Mouse (Mus musculus) retina, embryonic 14.5 days (tissue): ENCODE results near the gene Gm3417.
"Not testable (repeated sequence)": the region's sequence is repeated elsewhere in the genome, so short reads cannot be mapped to it uniquely, and the experiment has no call there.

ENCODE experiments used
- DNase-seq: peaks from one replicate; pipeline ENCODE4 v3.0.0-alpha.2; 2015; ENCODE audit warnings: low spot score

Gene Gm3417

GRCm38 (mm10) chr17:14978362-14979038 lies at the start of gene Gm3417, which contains the start of gene 9030025P20Rik:
Gene Gm3417, minus strand, starts transcription at chr17:14978790.
Gene 9030025P20Rik, plus strand, starts transcription at chr17:14978468.
- DNase-seq, result not testable (repeated sequence)

DNA sequence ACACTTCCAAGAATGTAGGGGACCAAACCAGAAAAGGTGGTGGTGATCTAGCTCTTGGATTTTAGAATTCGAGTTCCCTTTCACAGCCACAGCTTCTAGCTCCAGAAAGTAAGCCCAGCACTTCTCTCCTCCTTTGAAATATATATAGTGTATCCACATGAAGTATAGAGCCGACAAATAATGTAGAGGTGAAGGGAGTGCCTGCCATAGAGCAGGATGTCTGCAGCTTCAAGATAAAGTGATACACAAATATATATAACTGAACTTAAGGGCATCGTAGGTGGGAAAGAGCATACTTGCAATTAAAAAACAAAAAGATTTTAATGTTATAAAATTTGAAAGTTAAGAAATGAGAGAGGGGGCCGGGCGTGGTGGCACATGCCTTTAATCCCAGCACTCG lies 46.9 kb upstream of the Gm3417 start:
- not testable (repeated sequence) for DNase-seq

DNA sequence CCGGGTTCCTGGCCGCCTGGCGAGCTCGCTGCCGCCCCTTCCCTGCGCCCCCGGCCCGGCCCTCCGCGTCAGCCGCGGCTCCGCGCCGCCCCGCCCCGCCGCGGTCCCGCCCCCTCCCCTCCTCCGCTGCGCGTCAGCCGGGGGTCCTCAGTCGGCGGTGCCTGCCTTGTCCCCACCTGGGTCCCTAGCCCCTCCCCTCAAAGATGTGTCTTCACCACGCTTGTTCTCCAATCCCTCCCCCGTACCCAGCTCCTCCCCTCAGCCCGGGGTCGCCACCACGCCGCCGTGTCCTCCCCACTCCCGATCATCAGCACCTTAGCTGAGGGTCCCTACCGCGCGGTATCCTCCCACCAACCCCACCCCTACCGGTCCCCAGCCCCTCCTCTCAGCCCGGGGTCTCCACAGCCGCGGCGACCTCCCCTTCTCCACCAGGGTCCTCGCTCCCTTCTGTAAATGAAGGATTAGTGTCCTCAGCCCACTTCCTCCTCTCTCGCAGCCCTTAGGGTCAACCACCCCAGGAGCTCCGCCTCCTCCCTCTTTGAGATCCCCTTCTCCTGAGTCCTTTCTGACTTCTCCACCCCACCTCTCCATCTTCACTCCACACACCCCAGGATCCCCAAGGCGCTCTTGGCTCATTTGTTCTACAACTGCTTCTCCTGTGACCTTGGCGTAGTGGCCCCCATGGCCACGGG lies 46.1 kb upstream of the Gm3417 start:
- not testable (repeated sequence) for DNase-seq

DNA sequence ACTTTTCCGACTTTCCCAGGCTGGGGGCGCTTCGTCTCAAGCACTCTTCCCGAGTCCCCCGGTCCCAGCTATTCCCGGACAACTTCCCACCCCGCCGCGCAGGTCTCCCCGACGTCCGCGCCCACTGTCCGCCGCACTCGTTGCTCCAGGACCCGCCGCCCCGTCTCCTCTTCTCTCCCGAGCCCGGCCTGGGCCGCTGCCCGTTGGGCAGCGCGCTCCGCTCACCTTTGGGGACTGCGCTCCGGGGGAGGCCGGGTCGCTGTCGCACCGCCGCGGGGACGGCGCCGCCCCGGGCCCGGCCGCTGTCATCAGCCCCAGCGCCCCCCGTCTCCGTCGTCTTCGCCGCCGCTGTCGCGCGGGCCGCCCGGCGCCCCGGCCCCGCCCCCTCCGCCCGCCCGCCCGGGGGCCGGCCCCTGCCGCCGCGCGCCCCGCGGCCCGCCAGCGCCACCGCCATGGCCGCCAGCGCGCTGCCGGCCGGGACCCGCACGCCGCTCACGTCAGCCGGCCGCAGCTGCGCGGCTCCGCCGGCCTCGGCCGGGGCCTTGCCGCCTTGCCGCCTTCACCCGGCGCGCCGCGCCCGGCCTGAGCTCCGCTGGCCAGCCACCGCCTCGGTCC lies 45.4 kb upstream of the Gm3417 start:
- not testable (repeated sequence) for DNase-seq

DNA sequence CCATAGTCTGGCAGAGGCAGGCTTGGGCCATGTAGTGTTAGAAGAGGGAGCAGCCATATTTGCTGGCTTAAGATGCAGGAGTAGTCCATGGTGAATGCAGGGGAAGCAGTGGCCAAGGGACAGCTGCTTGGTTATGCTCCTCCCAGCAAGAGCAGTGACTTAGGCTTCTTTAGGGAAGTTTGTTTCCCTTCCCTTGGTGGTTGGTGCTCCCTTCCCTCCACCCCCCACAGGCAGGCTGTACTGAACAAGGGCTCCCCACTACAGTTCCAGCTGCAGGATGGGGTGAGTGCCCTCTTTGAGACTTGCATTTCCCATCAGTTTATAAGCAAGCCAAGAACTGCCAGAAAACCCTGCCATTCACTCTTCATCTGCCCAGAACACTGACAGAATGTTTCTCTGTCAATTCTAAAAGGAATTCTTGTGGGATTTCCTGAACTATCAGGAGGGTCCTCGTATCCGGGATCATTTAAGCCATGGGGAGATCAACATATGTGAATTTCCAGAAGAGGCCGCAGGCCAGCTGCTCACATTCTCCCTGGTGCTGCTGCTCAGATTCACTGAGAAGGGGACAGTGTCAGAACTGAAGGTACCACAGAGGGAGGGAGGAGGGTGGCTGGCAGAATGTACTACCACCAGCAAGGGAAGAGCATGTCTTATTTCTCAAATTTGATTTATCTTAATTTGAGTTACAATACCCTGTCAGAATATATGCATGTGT lies 43.1 kb upstream of the Gm3417 start:
- DNase-seq, result not testable (repeated sequence)

- DNase-seq, result not testable (repeated sequence)
Observed at GRCm38 (mm10) chr17:15009706-15010413, 31.3 kb upstream of the Gm3417 start, which contains the start of gene Gm3435. Gene Gm3435, plus strand, starts transcription at chr17:15010176.

- not testable (repeated sequence) for DNase-seq
Observed at GRCm38 (mm10) chr17:15009088-15009487, 30.5 kb upstream of the Gm3417 start.

- not testable (repeated sequence) for DNase-seq
Observed at GRCm38 (mm10) chr17:15000047-15000446, 21.5 kb upstream of the Gm3417 start.

GRCm38 (mm10) chr17:14994140-14994539 lies 15.6 kb upstream of the Gm3417 start:
- DNase-seq, result not testable (repeated sequence)

DNA sequence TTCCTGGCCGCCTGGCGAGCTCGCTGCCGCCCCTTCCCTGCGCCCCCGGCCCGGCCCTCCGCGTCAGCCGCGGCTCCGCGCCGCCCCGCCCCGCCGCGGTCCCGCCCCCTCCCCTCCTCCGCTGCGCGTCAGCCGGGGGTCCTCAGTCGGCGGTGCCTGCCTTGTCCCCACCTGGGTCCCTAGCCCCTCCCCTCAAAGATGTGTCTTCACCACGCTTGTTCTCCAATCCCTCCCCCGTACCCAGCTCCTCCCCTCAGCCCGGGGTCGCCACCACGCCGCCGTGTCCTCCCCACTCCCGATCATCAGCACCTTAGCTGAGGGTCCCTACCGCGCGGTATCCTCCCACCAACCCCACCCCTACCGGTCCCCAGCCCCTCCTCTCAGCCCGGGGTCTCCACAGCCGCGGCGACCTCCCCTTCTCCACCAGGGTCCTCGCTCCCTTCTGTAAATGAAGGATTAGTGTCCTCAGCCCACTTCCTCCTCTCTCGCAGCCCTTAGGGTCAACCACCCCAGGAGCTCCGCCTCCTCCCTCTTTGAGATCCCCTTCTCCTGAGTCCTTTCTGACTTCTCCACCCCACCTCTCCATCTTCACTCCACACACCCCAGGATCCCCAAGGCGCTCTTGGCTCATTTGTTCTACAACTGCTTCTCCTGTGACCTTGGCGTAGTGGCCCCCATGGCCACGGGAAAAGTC lies 14.7 kb upstream of the Gm3417 start:
- DNase-seq, result not testable (repeated sequence)

GRCm38 (mm10) chr17:14992522-14993138 lies 14.0 kb upstream of the Gm3417 start:
- not testable (repeated sequence) for DNase-seq

- DNase-seq, result not testable (repeated sequence)
Observed at GRCm38 (mm10) chr17:14990116-14990702, 11.6 kb upstream of the Gm3417 start.

- DNase-seq, result not testable (repeated sequence)
Observed at GRCm38 (mm10) chr17:14977718-14978361, 750 bp downstream of the Gm3417 start.

DNA sequence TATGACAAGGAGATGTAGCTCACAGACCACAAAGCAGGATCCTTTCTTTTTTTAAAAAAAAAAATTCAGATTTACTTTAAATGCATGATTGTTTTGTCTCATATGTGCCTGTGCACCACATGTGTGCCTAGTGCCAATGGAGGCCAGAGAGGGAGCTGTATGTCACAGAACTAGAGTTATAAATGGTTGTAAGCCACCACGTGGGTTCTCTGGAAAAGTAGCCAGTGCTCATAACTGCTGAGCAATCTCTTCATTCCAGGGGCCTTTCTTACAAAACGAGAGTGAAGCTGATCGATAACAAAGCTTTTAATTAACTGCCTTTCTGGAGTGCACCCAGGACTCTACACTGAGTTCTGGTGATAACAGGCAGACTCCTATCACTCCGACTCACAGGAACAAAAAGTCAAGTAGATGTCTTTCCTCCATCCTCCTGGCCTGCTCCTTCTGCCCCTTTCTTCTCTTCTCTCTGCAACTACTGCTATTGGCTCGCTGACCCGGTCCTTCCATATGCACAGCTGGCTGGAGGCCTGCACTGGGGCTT lies 10.1 kb downstream of the Gm3417 start:
- DNase-seq, result not testable (repeated sequence)

- not testable (repeated sequence) for DNase-seq
Observed at GRCm38 (mm10) chr17:14961557-14962154, 16.9 kb downstream of the Gm3417 start.

GRCm38 (mm10) chr17:14960951-14961556 lies 17.5 kb downstream of the Gm3417 start, which contains the start of gene Phf10:
Gene Phf10, minus strand, starts transcription at chr17:14961273.
- DNase-seq, result peak; percentile 52

DNA sequence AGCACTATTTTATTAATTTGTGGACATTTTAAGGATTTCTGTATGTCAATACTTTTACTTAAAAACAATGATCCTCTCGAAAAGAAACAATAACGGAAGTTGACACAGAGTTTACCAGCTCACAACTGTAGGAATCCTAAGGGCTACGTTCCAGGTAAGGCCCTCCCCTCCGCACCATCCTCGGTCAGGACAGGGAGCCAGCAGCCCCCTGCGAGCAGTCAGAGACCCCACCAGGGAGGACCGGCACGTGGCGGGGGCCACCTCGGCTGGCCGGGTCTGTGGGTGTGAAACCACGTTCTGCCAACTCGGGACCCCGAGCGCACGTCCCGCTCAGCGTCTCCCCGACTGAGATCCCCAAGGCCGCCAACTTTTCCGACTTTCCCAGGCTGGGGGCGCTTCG lies 18.1 kb downstream of the Gm3417 start:
- peak; percentile 5 for DNase-seq

- peak; percentile 13 for DNase-seq
Observed at GRCm38 (mm10) chr17:14959979-14960378, 18.6 kb downstream of the Gm3417 start.
